Mouse (Mus musculus): ENCODE measurements around the gene Wnk2.
A peak's percentile ranks its signal among the peaks of the same experiment; 100 is the strongest.
"Not testable (repeated sequence)": the region's sequence is repeated elsewhere in the genome, so short reads cannot be mapped to it uniquely, and the experiment has no call there.

Gene Wnk2

DNA sequence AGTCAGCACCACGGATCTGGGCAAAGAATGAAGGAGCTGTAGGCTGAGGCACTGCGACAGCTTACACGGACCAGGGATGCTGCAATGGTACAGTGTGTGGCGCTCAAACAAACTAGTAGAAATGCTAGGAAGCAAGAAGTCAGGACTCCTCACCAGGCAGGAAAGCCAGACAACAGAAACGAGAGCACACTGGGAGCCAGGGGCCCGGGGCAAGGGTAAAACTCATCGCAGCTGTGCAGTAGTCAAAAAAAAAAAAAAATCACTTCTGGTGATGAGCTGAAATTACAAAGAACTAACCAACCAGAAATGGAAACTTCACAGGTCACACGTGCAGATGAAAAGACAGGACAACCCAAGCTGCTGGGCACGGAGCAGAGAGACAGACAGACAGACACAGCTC, 55.2 kb downstream of the Wnk2 start:
- no peak for DNase-seq (ENCODE audit: low spot score)

DNA sequence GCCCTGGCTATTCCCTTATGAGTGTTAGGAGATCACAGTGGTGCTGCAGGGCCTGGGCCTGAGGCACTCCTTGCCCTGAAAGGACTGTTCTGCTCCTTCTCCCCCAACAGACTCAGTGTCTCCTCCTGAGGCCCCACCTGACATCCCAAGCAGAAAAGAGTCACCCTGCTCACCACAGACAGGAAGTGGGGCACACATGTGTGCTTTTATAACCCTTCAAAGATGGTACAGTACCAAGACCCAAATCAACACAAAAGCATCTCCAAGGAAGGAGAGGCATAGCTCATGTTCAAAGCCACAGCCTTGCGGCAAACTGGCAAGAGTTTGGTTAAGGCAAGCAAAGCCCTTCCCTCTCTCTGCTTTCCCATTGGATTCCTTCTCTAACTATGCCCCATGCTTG, 57.6 kb downstream of the Wnk2 start:
- DNase-seq (ENCODE audit: low spot score), result no peak

DNA sequence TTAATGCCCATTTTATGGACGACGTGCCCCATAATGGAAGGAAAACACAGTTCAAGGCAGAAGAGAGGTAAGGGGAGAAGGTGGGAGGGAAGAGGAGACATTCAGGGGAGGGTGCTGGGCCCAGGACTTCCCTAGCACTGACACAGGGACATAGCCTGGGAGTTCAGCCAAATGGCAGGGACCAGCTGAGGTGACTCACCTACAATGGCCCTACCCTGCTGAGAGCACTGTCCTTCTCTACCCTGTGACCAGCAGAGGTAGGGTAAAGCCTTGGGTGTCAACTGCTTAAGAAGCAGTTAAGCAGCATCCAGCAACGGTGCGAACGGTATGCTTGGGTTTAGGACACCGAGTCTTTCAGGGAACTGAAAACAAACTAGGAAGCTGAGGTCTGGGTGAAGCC, 58.9 kb downstream of the Wnk2 start:
- no peak for DNase-seq (ENCODE audit: low spot score)

DNA sequence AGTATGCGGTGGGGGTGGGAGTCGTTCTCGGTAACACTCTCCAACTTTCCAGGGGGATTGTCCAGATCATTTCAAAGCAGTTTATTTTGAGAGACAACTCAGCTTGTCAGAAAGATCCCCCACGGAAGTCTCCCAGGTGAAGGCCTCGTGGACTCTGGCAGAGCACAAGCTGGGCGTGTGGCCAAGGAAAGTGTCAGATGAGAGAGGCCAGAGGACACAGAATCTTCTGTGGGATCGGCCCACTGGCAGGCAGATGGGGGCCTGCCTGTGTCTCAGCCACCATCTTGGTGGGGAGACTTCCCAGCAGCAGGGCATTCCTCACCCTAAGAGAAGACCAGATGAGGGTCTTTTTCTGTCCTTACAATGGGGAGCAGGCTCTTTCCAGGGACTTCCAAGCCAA, 60.4 kb downstream of the Wnk2 start:
- no peak for DNase-seq (ENCODE audit: low spot score)

DNA sequence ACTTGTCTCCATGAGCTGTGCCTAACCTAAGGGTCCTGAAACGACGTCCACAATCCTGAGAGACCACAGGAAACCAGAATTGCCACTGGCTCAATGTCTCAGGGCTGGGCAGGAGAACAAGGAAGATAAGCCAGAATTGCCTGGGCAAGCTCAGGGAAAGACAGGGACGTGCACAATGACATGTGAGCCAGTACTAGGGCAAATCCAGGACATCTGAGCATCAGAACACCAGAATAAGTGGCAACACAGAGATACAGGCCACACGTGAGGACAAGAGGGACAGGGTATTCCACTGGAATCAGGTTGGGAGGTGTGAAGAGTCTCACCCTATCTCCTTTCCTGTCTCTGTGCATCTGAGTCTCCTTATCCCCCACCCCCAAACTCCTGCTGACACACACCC, 61.4 kb downstream of the Wnk2 start:
- DNase-seq (ENCODE audit: low spot score), result no peak

DNA sequence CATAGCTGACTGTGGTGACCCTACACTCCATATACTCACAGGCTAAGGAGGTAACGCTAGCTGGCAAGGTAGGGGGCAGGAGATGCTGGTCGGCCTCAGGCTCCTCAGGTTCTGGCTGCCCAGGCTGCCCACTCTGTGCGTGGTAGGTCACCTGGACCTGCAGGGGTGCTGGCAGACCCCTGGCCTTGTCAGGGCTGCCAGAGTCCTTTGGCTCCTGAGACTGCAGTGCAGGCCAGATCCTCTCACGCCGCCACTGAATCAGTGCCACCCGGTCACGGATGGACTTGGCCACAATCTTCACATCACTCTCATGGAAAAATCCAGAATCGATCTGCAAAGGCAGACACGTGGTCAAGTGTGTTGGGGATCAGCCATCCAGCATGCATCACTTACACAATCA, 62.6 kb downstream of the Wnk2 start:
- DNase-seq (ENCODE audit: low spot score), result no peak

DNA sequence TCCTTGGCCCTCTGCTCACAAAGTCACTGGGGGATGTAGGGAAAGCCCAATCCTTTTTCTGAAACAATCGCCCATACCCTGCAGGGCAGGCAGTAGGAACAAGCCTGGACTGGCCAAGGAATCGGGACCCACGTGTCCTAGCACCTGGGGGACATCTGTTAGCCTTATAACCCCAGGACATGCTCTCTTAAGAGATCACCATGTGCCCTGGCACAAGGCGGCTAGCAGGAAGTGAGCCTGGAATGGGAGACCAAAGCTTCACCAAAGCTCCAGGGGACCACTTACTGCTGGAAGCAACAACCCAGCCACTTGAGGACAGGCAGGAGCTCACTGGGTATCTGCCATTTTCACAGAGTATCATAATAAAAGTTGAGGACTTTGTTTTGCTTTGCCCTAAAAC, 63.0 kb downstream of the Wnk2 start:
- DNase-seq (ENCODE audit: low spot score), result no peak

DNA sequence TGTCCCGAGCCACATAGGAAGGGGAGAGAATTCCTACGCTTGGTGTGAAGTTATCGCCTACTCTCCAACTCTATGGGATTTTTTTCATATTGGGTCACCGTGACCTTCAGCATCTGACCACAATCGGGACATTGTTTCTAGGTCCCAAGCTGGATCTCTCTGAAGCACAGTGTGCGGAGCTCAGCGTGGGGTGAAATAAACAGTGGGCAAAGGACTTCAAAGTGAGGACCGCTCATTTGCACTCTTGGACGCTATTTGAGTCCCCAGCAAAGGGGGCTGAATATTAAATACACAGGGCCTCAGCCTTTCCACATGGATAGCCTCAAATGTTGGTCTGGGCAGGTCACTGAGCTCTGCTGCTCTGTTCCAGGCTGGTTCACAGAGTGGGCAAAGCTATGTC, 63.9 kb downstream of the Wnk2 start:
- DNase-seq (ENCODE audit: low spot score), result no peak

DNA sequence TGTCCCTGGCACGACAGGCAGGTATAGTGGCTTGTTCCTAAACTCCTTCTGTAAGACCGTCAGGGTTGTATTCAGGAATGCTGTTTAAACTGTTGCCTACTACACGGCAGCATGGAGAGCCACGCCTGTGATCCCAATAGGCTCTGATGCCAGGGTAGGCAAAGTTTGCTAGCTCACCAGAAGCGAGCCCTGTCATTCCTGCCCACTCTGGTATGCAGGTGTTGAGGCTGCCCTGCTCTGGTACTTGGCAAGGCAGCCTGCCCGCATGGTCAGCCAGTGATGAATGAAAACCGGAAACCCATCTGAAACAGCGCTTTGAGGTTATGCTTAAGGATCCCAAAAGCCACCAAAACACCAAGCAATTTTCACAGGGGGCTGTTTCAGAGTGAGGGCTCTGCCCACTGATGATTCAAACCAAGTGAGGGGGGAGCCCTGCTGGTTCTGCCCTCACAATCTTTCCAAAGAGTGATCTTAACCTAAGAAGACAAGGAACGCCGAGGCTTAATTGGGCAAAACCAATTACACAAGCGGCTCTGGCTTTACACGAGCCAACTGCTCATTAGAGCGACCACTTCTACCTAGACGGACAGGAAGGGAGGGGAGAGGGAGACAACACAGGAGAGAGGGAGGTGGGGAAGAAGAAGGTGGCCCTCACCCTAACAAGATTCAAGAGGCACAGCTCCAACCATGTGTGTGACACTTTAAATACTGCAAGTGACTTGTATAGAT, 65.5 kb downstream of the Wnk2 start:
- DNase-seq (ENCODE audit: low spot score), result no peak

DNA sequence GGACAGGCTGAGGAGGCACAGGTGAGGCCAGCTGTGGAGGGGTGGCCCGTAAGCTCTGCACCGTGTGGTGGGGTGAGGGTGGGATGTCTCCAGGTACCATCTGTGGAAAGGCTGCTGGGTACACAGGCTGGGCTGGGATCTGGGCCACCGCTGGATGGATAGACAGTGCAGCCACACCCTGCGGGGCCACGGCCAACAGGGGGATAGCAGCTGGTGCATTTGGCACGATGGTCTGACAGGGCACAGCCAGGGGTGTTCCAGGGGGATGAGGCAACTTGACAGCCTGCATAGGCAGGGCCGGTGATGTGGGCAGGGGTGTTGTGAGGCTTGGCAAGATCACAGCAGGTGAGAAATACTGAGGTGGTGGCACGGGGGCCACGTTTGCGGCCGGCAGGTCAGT, 71.6 kb downstream of the Wnk2 start:
- DNase-seq (ENCODE audit: low spot score), result no peak

DNA sequence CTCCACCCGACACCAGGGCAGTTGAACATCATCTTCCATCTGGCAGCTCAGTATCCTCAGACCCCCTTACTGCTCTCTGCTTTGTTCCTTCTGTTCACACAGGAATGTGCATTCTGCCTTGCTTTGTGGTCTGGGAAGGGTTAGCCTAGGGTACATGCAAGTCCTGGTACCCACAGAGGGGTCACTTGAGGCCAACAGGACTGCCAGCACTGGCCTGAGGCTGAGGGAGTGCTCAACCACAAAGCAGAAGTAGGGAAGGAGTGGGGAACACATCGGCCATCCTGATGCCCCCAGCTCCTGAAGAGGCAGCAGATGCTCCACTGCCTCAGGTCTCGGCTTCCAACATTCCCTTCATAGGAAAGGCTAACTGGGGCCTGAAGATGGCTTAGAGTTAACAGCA, 72.4 kb downstream of the Wnk2 start:
- no peak for DNase-seq (ENCODE audit: low spot score)

DNA sequence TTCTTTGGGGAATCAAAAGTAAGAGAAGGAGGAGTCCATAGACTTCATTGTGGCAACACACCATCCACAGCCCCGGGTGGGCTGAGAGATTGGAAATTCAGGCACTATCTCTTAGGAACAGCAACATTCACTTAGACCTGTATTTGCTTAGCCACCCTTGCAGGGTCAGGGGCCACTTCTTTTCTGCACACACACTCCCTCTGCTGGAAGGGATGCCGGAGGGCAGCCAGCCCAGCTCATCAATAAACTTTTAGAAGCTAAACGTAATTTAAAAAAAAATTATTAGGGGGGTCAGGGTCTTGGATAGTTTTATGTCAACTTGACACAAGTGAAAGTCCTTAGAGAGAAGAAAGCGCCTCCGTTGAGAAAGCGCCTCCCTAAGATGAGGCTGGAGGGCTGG, 74.5 kb downstream of the Wnk2 start:
- no peak for DNase-seq (ENCODE audit: low spot score)

DNA sequence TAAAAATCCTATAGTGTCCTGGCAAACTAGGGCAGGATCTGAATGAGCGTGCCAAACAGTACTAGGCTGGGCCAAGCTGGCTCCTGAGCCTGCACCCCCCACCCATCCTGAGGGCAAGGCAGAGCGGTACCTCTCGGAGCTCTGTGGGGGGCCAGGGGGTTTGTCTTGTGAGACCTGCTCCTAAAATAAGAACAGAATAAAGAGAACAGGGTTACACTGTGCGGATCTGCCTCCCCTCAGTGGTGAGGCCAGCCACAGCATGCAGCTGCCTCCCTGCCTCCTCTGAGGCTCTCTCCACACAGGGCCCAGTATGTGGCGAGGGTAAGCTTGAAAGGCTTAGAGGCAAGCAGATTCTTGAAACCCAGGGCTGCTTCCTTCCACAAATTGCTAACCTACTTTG, 76.0 kb downstream of the Wnk2 start:
- DNase-seq (ENCODE audit: low spot score), result no peak

DNA sequence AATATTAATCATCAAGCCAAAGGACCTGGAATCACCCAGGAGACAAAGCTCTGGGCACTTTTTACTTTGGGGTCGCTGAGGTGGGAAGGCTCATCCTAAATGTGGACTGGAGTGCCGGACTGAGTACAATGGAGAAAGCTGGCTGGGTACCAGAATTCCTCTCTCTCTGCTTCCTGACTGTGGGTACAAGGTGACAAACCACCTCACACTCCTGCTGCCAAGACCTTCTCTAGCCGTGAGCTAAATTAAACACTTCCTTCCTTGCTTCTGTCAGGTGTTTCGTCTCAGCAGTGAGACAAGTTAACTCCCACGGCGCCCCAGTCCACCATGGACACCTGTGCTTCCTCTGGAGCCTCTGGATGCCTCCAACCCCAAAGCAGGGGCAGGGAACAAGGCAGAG, 77.8 kb downstream of the Wnk2 start:
- DNase-seq (ENCODE audit: low spot score), result no peak

DNA sequence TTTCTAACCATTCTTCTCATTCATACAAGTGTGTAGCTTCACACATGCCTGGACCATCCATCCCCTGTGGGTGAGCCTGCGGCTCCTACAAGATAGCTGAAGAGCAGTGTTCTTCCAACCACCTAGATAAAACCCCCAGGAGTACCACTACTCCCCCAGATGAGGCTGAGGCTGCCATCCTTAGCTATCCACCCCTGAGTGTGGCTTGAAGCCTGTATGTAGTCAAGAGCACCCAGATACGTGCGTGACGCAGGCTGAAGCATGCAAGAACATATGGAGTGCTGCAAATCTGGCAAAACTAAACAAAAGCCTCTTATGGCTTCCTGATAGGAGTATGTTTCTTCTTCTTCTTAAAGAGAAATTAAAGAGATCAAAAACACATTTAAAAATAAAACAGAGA, 78.4 kb downstream of the Wnk2 start:
- no peak for DNase-seq (ENCODE audit: low spot score)

DNA sequence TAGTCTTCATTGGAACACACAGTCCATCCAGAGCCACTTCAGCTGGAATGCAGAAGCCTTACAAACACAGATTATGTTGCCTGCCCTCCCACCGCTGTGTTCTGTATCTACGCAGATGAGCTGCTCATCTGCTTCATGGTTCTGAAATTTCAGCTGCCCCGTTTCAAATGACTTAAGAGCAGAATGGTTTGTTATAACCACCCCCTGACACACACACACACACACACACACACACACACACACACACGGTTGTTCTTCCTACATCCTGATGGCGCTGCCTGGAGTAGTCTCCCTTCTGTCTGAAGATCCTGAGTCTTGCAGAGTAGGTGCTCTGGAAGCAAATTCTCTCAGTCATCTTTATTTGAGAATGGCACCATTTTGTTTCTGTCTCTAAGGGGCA, 83.6 kb downstream of the Wnk2 start:
- no peak for DNase-seq (ENCODE audit: low spot score)

DNA sequence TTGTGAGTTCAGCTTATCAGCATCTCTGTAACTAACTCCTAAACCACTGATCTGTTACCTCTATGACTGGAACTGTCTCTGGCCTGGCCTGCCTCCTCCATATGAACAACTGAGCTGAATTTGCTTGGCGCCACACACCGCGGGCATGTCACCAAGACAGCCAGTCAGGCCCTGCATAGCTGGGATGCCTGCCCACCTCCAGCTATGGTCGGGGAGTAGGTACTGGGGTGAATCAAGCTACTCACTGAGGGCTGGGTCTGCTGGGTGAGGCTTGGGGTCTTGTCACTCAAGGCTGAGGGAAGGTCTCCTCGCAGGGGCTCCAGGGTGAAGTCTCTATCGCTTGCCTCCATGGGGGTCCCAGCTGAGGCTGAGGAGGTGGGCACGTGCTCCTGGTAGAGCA, 87.4 kb downstream of the Wnk2 start:
- DNase-seq (ENCODE audit: low spot score), result no peak

DNA sequence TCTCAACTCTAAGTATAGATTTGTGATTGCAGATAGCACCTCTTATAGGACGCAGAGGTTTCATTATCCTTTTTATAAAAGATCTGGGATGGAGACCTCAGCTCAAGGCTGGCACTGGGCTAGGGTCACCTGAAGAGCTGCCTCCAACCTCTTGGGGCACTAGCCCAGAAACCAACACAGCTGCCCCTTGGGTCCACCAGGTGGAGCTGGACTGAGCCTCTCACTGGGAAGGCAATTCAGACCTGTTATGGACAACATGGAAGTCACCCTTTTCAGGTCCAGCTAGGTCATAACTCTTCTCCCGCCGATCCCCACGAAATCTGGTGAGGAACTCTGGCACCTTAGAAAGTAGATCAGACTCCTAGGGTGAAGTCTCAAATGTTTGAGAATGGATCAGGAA, 89.3 kb downstream of the Wnk2 start:
- peak; percentile 46 for DNase-seq (ENCODE audit: low spot score)

DNA sequence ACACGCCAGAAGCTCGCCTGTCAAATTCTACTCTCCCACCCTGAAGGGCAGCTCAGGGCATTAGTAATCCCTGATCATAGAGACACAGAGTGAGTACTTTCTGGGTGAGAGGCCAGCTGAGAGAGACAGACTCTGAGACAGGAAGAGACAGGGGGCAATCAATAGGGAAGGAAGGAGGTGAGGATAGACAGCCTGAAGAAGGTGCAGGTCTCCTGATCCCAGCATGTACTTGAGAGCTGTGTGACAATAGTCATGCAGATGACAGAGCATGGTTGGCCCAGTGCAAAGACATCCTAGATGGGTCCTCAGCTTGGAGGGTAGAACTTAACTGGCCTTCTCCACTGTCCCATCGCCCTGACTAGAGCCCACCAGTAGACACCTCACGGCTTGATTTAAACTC, 91.5 kb downstream of the Wnk2 start:
- DNase-seq (ENCODE audit: low spot score), result no peak

DNA sequence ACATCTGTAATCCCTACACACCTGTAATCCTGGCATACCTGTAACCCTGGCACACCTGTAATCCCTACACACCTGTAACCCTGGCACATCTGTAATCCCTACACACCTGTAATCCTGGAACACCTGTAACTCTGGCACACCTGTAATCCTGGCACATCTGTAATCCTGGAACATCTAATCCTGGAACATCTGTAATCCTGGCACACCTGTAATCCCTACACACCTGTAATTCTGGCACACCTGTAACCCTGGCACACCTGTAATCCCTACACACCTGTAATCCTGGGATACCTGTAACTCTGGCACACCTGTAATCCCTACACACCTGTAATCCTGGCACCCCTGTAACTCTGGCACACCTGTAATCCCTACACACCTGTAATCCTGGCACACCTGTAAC, 93.1 kb downstream of the Wnk2 start:
- not testable (repeated sequence) for DNase-seq (ENCODE audit: low spot score)

DNA sequence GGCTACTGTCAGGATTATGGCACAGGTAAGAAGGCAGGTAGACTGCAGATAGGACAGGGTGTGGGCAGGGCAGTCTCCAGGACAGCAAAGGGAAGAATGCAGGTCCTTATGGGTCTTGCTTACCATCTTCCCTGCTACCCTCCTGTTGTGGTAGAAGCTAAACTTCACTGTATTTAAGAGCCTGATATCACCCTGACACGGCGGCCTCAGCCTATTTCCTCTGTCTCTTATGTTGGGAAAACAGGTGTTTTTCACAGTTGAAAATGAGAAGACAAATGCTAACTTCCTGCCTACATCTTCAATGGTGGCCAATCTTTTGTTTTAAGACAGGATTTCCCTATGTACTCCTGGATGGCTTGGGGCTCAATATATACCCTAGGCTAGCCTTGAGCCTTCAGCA, 94.5 kb downstream of the Wnk2 start:
- DNase-seq (ENCODE audit: low spot score), result no peak

DNA sequence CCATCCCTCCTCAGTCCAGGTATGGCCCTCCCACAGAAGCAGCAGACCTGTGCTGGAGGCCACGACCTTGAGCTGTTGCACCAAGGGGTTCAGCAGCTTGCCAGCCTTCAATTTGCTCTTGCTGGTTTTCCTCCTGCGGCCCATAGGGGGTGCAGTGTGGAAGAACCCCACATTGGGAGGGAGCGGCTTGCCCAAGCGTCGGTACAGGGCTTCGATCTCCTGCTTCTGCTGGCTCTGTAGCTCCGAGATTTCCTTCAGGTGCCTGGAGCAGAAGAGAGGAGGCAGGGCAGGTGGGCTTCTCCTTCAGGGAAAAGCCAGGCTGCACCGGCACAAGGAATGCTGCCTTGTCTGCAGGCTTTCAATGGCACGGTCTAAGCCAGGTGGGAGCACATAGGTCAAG, 95.3 kb downstream of the Wnk2 start:
- no peak for DNase-seq (ENCODE audit: low spot score)

DNA sequence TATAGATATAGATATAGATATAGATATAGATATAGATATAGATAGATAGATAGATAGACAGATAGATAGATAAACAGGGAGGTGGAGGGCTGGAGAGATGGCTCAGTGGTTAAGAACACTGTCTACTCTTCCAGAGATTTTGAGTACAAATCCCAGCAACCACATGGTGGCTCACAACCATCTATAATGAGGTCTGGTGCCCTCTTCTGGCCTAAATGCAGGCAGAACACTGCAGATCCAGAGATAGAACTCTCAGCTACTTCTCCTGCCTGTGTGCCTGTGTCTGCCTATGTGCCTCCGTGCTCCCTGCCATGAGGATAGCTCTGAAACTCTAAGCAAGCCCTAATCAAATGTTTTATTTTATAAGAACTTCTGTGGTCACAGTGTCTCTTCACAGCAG, 100.4 kb downstream of the Wnk2 start:
- no peak for DNase-seq (ENCODE audit: low spot score)

DNA sequence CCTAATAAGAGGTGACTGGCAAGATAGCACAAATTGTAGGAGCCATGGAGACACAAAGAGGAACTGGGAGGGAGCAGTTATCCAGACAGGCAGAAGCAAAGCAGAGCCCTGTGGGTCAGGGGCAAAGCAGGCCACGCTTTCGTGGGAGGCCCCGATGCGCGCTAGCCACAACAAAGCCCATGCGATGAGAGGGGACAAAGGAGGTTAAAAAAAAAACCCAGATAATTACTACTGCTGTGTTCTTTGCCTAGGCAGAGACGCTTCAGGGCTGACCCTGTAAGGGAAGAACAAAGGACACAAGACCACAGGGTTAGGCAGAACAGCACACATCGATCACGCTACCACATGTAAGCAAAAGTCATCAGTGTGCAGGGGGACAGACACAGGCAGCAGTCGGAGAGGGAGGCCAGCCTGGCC, 103.7 kb downstream of the Wnk2 start:
- DNase-seq (ENCODE audit: low spot score), result no peak

DNA sequence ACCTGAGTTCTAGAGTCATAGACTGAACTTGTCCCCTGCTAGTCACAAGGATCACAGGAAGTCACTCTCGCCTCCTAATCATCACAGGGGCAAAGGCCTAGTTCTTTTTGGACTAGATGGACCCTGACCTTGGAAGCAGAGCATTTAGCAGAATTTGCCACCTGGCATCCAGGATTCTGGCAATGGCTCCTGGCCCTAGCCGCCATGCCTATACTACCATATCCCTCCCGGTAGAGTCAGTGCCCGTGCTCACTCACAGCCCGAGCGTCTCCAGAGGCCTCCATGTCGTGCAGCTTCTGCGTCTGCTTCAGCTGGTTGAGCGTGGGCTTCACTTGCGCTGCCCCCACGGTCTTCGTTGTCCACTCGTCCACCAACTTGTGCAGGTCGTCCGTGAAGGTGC, 105.4 kb downstream of the Wnk2 start:
- no peak for DNase-seq (ENCODE audit: low spot score)

Data from ovary, postnatal 14 days (tissue).